13 mouse cellular contexts compared by ENCODE assay signal in genomic region chr4:134465789-134466188, GRCm38 (mm10). TPM values are rescaled to one million over a fixed set of nuclear protein-coding genes. Genes with fewer than 3 reads are reported as not detected.
DNase-seq lines count a peak whose midpoint lies in the region; ATAC-seq and TF ChIP-seq lines count a peak whose summit lies in the region.
"Had no signal": no experiment of that assay in that cellular context is flagged by ENCODE, and none has a peak within 500 bp of the region (broad histone marks: within the 10 kb centered on the region; RNA-seq: fewer than 3 reads in every experiment).

No protein-coding gene starts in this region.

- WGBS in forebrain, embryonic 13.5 days = 32% methylated on average over 12 of the region's 12 CpGs
- 33% methylated on average over 12 of the region's 12 CpGs for WGBS in hindbrain, embryonic 16.5 days
- WGBS in neural tube, embryonic 13.5 days = 39% methylated on average over 12 of the region's 12 CpGs
- WGBS in lung, postnatal 0 days = 40% methylated on average over 12 of the region's 12 CpGs

- peaks cover 21% of the 10 kb centered on the region for H3K4me1 ChIP-seq in forebrain, embryonic 13.5 days
- H3K4me1 ChIP-seq in hindbrain, embryonic 16.5 days (ENCODE audit: control insufficient read depth, insufficient read depth, low read depth, low read length) = peaks cover 20% of the 10 kb centered on the region
- H3K4me1 ChIP-seq in neural tube, embryonic 13.5 days (replicated peaks) = peaks cover 24% of the 10 kb centered on the region
- H3K4me1 ChIP-seq in lung, postnatal 0 days (ENCODE audit: insufficient read depth, low read depth, low read length) = no peaks in the 10 kb centered on the region; the same call in 1 of the 2 replicates

- H3K27ac ChIP-seq in left cerebral cortex, adult 2 months = peak overlapping the region; percentile 90
- peak overlapping the region; percentile 99 for H3K27ac ChIP-seq in forebrain, embryonic 13.5 days
- peak overlapping the region; percentile 99 for H3K27ac ChIP-seq in hindbrain, embryonic 16.5 days (ENCODE audit: low read depth, low read length)
- peak overlapping the region; percentile 98 for H3K27ac ChIP-seq in neural tube, embryonic 13.5 days (replicated peaks)
- no peak overlapping the region for H3K27ac ChIP-seq in lung, postnatal 0 days (ENCODE audit: low read length)

- no peak for TF ChIP-seq CTCF in left cerebral cortex, adult 2 months (IDR thresholded peaks at IDR 0.05)
- no peak for TF ChIP-seq CTCF in lung, postnatal 0 days (IDR thresholded peaks at IDR 0.05)

- H3K9ac ChIP-seq in forebrain, embryonic 13.5 days = peak overlapping the region; percentile 50
- peak overlapping the region; percentile 54 for H3K9ac ChIP-seq in hindbrain, embryonic 16.5 days (ENCODE audit: low read depth, low read length)
- H3K9ac ChIP-seq in neural tube, embryonic 13.5 days = peak overlapping the region; percentile 35; the same call in 1 of the 2 replicates
- H3K9ac ChIP-seq in lung, postnatal 0 days (replicated peaks; ENCODE audit: low read depth) = no peak overlapping the region

- no peak for DNase-seq in left cerebral cortex, adult 2 months (ENCODE audit: extremely low spot score in 1 of 2, low spot score in 2 of 2)
- no peak for DNase-seq in left cerebral cortex, postnatal 10 days (ENCODE audit: extremely low spot score in 1 of 2, low spot score in 2 of 2)
- DNase-seq in kidney, adult 9 months = no peak
- DNase-seq in lung, postnatal 0 days (ENCODE audit: low spot score) = no peak
- no peak for DNase-seq in c-Kit-positive CD71-positive TER-119-positive erythroid progenitor cells, embryonic 14.5 days (ENCODE audit: low spot score)
- DNase-seq: cerebellum, adult 8-10 months; gastrocnemius, postnatal 36 days; kidney, postnatal 36 days had no signal

- no peak for ATAC-seq in forebrain, embryonic 13.5 days
- ATAC-seq in hindbrain, embryonic 16.5 days = no peak
- ATAC-seq in neural tube, embryonic 13.5 days (ENCODE audit: low read depth) = no peak
- ATAC-seq in lung, postnatal 0 days = no peak

- intact Hi-C loops in left cerebral cortex, adult 2 months (cut with DNase I) = no loop called here
- intact Hi-C loops in left cerebral cortex, postnatal 10 days (cut with DNase I) = no loop called here

- H3K36me3 ChIP-seq in forebrain, embryonic 13.5 days (ENCODE audit: poor library complexity, severe bottlenecking) = peaks cover 2% of the 10 kb centered on the region
- no peaks in the 10 kb centered on the region; the same call in 1 of the 2 replicates for H3K36me3 ChIP-seq in hindbrain, embryonic 16.5 days (ENCODE audit: control insufficient read depth, insufficient read depth, low read length)
- H3K36me3 ChIP-seq in neural tube, embryonic 13.5 days = peaks cover under 1% of the 10 kb centered on the region; the same call in 1 of the 2 replicates
- H3K36me3 ChIP-seq in lung, postnatal 0 days (ENCODE audit: insufficient read depth, low read length) = no peaks in the 10 kb centered on the region

- H3K9me3 ChIP-seq in forebrain, embryonic 13.5 days (replicated peaks) = no peaks in the 10 kb centered on the region
- H3K9me3 ChIP-seq in hindbrain, embryonic 16.5 days (ENCODE audit: control insufficient read depth, low read length) = no peaks in the 10 kb centered on the region
- no peaks in the 10 kb centered on the region for H3K9me3 ChIP-seq in neural tube, embryonic 13.5 days
- H3K9me3 ChIP-seq in lung, postnatal 0 days (ENCODE audit: low read length) = no peaks in the 10 kb centered on the region
- H3K9me3 ChIP-seq: G1E had no signal

- peak overlapping the region; percentile 92 for H3K4me2 ChIP-seq in forebrain, embryonic 13.5 days
- H3K4me2 ChIP-seq in hindbrain, embryonic 16.5 days (ENCODE audit: low read length) = peak overlapping the region; percentile 37
- peak overlapping the region; percentile 26 for H3K4me2 ChIP-seq in neural tube, embryonic 13.5 days
- H3K4me2 ChIP-seq in lung, postnatal 0 days (replicated peaks; ENCODE audit: low read depth, low read length) = no peak overlapping the region

- no peaks in the 10 kb centered on the region for H3K27me3 ChIP-seq in forebrain, embryonic 13.5 days
- H3K27me3 ChIP-seq in hindbrain, embryonic 16.5 days (replicated peaks; ENCODE audit: control insufficient read depth, insufficient read depth, low read length) = no peaks in the 10 kb centered on the region
- no peaks in the 10 kb centered on the region for H3K27me3 ChIP-seq in neural tube, embryonic 13.5 days
- H3K27me3 ChIP-seq in lung, postnatal 0 days (replicated peaks; ENCODE audit: insufficient read depth, low read length) = no peaks in the 10 kb centered on the region

- H3K4me3 ChIP-seq in left cerebral cortex, adult 2 months = no peak overlapping the region
- peak overlapping the region; percentile 1; the same call in 1 of the 2 replicates for H3K4me3 ChIP-seq in forebrain, embryonic 13.5 days
- peak overlapping the region; percentile 9 for H3K4me3 ChIP-seq in hindbrain, embryonic 16.5 days (ENCODE audit: low read length)
- H3K4me3 ChIP-seq in neural tube, embryonic 13.5 days = no peak overlapping the region; the same call in 1 of the 2 replicates
- H3K4me3 ChIP-seq in lung, postnatal 0 days (ENCODE audit: low read depth, low read length) = no peak overlapping the region

- TF ChIP-seq EP300 in lung, postnatal 0 days (IDR thresholded peaks at IDR 0.05) = no peak

RNA-seq across cellular contexts. Expression of gene Stmn1, which starts 2.3 kb away (rescaled TPM):
- total RNA-seq in left cerebral cortex, adult 2 months (2021) = 1,000 to 10,000 TPM in 1 of 2 experiments, 100 to 1,000 TPM in 1; 990 to 1,034 TPM
- 1,000 to 10,000 TPM; 1,910 to 2,141 TPM for total RNA-seq in left cerebral cortex, postnatal 10 days (2021)
- 6,579 and 6,954 TPM in 2 replicates for polyA plus RNA-seq in forebrain, embryonic 13.5 days (2015; fragmentation: Nextera tagmentation; extraction: Ambion mirVana)
- 5,655 and 5,657 TPM in 2 replicates for polyA plus RNA-seq in hindbrain, embryonic 16.5 days (2015; fragmentation: Nextera tagmentation; extraction: Ambion mirVana)
- 6,082 and 6,118 TPM in 2 replicates for polyA plus RNA-seq in neural tube, embryonic 13.5 days (2015; fragmentation: Nextera tagmentation; extraction: Ambion mirVana)
- 260 and 357 TPM in 2 replicates for polyA plus RNA-seq in lung, postnatal 0 days (2015; fragmentation: Nextera tagmentation; extraction: Ambion mirVana)

RNA-seq across cellular contexts. Expression of gene Paqr7, which starts 30.7 kb away (rescaled TPM):
- 10 to 100 TPM; 69.3 to 77.9 TPM for total RNA-seq in left cerebral cortex, adult 2 months (2021)
- total RNA-seq in left cerebral cortex, postnatal 10 days (2021) = 10 to 100 TPM; 44.2 to 51.7 TPM
- 5.5 and 6.0 TPM in 2 replicates for polyA plus RNA-seq in forebrain, embryonic 13.5 days (2015; fragmentation: Nextera tagmentation; extraction: Ambion mirVana)
- polyA plus RNA-seq in hindbrain, embryonic 16.5 days (2015; fragmentation: Nextera tagmentation; extraction: Ambion mirVana) = 40.5 and 46.7 TPM in 2 replicates
- 19.5 and 23.3 TPM in 2 replicates for polyA plus RNA-seq in neural tube, embryonic 13.5 days (2015; fragmentation: Nextera tagmentation; extraction: Ambion mirVana)
- 27.5 and 33.0 TPM in 2 replicates for polyA plus RNA-seq in lung, postnatal 0 days (2015; fragmentation: Nextera tagmentation; extraction: Ambion mirVana)

RNA-seq across cellular contexts. Expression of gene Aunip, which starts 45.0 kb away (rescaled TPM):
- under 1 TPM; 0.54 to 0.63 TPM for total RNA-seq in left cerebral cortex, adult 2 months (2021)
- 1 to 10 TPM in 1 of 2 experiments, under 1 TPM in 1; 0.88 to 1.0 TPM for total RNA-seq in left cerebral cortex, postnatal 10 days (2021)
- 10.6 and 11.9 TPM in 2 replicates for polyA plus RNA-seq in forebrain, embryonic 13.5 days (2015; fragmentation: Nextera tagmentation; extraction: Ambion mirVana)
- 2.4 and 2.9 TPM in 2 replicates for polyA plus RNA-seq in hindbrain, embryonic 16.5 days (2015; fragmentation: Nextera tagmentation; extraction: Ambion mirVana)
- polyA plus RNA-seq in neural tube, embryonic 13.5 days (2015; fragmentation: Nextera tagmentation; extraction: Ambion mirVana) = 2.3 TPM in 2 replicates
- 0.84 and 1.6 TPM in 2 replicates for polyA plus RNA-seq in lung, postnatal 0 days (2015; fragmentation: Nextera tagmentation; extraction: Ambion mirVana)
- polyA plus RNA-seq: liver, adult 2 months had no signal

Comparison
In these comparisons a context has a peak if more than half of its experiments do, and no peak if none do; other contexts are left out.
1. H3K4me3 ChIP-seq: peak in forebrain, embryonic 13.5 days (single experiment) and hindbrain, embryonic 16.5 days (single experiment); none in left cerebral cortex, adult 2 months (single experiment), neural tube, embryonic 13.5 days (single experiment) and lung, postnatal 0 days (single experiment).
2. RNA of gene Stmn1, which starts 2.3 kb away (polyA plus RNA-seq): 6,579 to 6,954 TPM in forebrain, embryonic 13.5 days, 6,082 to 6,118 TPM in neural tube, embryonic 13.5 days and 5,655 to 5,657 TPM in hindbrain, embryonic 16.5 days; 260 to 357 TPM in lung, postnatal 0 days; every median in the first group is over 10 times any median in the second.